10 mouse cellular contexts compared by ENCODE assay signal in the genomic region with DNA sequence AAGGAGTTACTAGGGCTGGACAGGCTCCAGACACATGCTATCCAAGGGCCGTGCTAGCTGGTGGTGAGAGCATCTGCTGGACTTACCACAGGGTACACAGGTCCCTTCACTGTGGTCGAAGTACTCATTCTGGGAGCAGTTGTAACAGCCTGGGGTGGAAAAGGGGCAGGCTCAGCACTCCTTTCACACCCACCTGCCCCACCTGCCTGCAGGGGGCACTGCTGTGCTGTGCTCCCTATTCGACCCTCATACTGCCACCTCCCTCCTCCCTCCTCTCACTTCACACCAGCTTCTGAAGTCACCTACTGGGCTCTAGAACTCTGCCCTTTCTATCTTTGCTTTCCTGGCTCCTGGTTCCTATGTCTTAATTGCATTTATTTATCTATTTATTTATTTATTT. TPM values are rescaled to one million over a fixed set of nuclear protein-coding genes. Genes with fewer than 3 reads are reported as not detected.
A peak's percentile ranks its signal among the peaks of the same experiment; 100 is the strongest.
DNase-seq lines count a peak whose midpoint lies in the region; ATAC-seq and TF ChIP-seq lines count a peak whose summit lies in the region.
"Had no signal": no experiment of that assay in that cellular context is flagged by ENCODE, and none has a peak within 500 bp of the region (broad histone marks: within the 10 kb centered on the region; RNA-seq: fewer than 3 reads in every experiment).

No protein-coding gene starts in this region.

- 38% methylated on average over 3 of the region's 3 CpGs for WGBS in heart, embryonic 12.5 days
- 45% methylated on average over 3 of the region's 3 CpGs for WGBS in lung, embryonic 14.5 days

- no peaks in the 10 kb centered on the region for H3K9me3 ChIP-seq in heart, embryonic 12.5 days (replicated peaks)
- no peaks in the 10 kb centered on the region for H3K9me3 ChIP-seq in lung, embryonic 14.5 days (ENCODE audit: low read depth, low read length)
- H3K9me3 ChIP-seq: neural tube, embryonic 12.5 days had no signal

- intact Hi-C loops in heart, postnatal 14 days (cut with DNase I): no loop called here

- no peak overlapping the region for H3K4me3 ChIP-seq in heart, embryonic 12.5 days
- H3K4me3 ChIP-seq in lung, embryonic 14.5 days (ENCODE audit: low read depth, low read length): no peak overlapping the region
- H3K4me3 ChIP-seq: neural tube, embryonic 12.5 days had no signal

- H3K4me2 ChIP-seq in heart, embryonic 12.5 days: no peak overlapping the region
- no peak overlapping the region for H3K4me2 ChIP-seq in lung, embryonic 14.5 days
- H3K4me2 ChIP-seq: neural tube, embryonic 12.5 days had no signal

- peak; percentile 54 for TF ChIP-seq CTCF in lung, embryonic 14.5 days (IDR thresholded peaks at IDR 0.05; ENCODE audit: low read depth)

- no peaks in the 10 kb centered on the region for H3K4me1 ChIP-seq in heart, embryonic 12.5 days (replicated peaks)
- no peaks in the 10 kb centered on the region for H3K4me1 ChIP-seq in lung, embryonic 14.5 days (ENCODE audit: insufficient read depth)
- H3K4me1 ChIP-seq: neural tube, embryonic 12.5 days had no signal

- H3K27me3 ChIP-seq in heart, embryonic 12.5 days (replicated peaks): no peaks in the 10 kb centered on the region
- H3K27me3 ChIP-seq in lung, embryonic 14.5 days (ENCODE audit: insufficient read depth, low read length): no peaks in the 10 kb centered on the region
- H3K27me3 ChIP-seq: neural tube, embryonic 12.5 days had no signal

- no peak for ATAC-seq in heart, embryonic 12.5 days (ENCODE audit: insufficient number of reproducible peaks, low FRiP score)
- ATAC-seq in lung, embryonic 14.5 days (ENCODE audit: insufficient read depth): no peak
- ATAC-seq in activated CD4-positive, CD25-positive, alpha-beta regulatory T cell, adult 4 months: no peak

- peak; percentile 24 to 45 for DNase-seq in heart, postnatal 14 days
- DNase-seq in B cell, adult 2 months: peak; percentile 40 to 43
- peak; percentile 12 for DNase-seq in adipocyte (ENCODE audit: low spot score)
- peak; percentile 23 for DNase-seq in lung, embryonic 14.5 days
- DNase-seq in left cerebral cortex, adult 9 months (ENCODE audit: low spot score in 2 of 2): no peak
- DNase-seq in frontal cortex, adult 2 months (ENCODE audit: extremely low spot score in 1 of 2, low spot score in 1 of 2): no peak
- DNase-seq: cerebellum, adult 8-10 months had no signal

- no peaks in the 10 kb centered on the region for H3K36me3 ChIP-seq in heart, embryonic 12.5 days
- no peaks in the 10 kb centered on the region for H3K36me3 ChIP-seq in lung, embryonic 14.5 days (ENCODE audit: insufficient read depth)
- H3K36me3 ChIP-seq: neural tube, embryonic 12.5 days had no signal

- no peak overlapping the region for H3K27ac ChIP-seq in heart, embryonic 12.5 days (ENCODE audit: poor library complexity, severe bottlenecking)
- H3K27ac ChIP-seq in lung, embryonic 14.5 days (ENCODE audit: low read depth): no peak overlapping the region
- H3K27ac ChIP-seq: neural tube, embryonic 12.5 days had no signal

- H3K9ac ChIP-seq in heart, embryonic 12.5 days: no peak overlapping the region
- H3K9ac ChIP-seq in lung, embryonic 14.5 days: no peak overlapping the region
- H3K9ac ChIP-seq: neural tube, embryonic 12.5 days had no signal

RNA-seq across cellular contexts. Expression of a gene that starts 12.0 kb away (rescaled TPM):
- total RNA-seq in heart, postnatal 14 days (2021): not detected
- 0.06 and 0.11 TPM in 2 replicates for polyA plus RNA-seq in heart, embryonic 12.5 days (2016; fragmentation: Nextera tagmentation; extraction: Ambion mirVana)
- polyA plus RNA-seq in lung, embryonic 14.5 days (2014; fragmentation: Nextera tagmentation; extraction: Ambion mirVana): 0.18 and 0.32 TPM in 2 replicates
- under 1 TPM; 0.40 to 0.54 TPM for polyA plus RNA-seq in activated CD4-positive, CD25-positive, alpha-beta regulatory T cell, adult 4 months (2017; shearing (Covaris generic))
- polyA plus RNA-seq in frontal cortex, adult 2 months (2012; rRNA removed): 0.08 TPM in 2 replicates

RNA-seq across cellular contexts. Expression of a gene that starts 47.0 kb away (rescaled TPM):
- total RNA-seq in heart, postnatal 14 days (2021): under 1 TPM; 0.10 to 0.26 TPM
- 0.31 and 0.51 TPM in 2 replicates for polyA plus RNA-seq in heart, embryonic 12.5 days (2016; fragmentation: Nextera tagmentation; extraction: Ambion mirVana)
- polyA plus RNA-seq in lung, embryonic 14.5 days (2014; fragmentation: Nextera tagmentation; extraction: Ambion mirVana): 0.09 TPM in 1 of 2 replicates, not detected in the other
- not detected for polyA plus RNA-seq in activated CD4-positive, CD25-positive, alpha-beta regulatory T cell, adult 4 months (2017; shearing (Covaris generic))
- polyA plus RNA-seq in frontal cortex, adult 2 months (2012; rRNA removed): 0.58 and 2.8 TPM in 2 replicates

Comparison
In these comparisons a context has a peak if more than half of its experiments do, and no peak if none do; other contexts are left out.
1. DNase-seq: peak in heart, postnatal 14 days (2 of 2), B cell, adult 2 months (2 of 2), adipocyte (single experiment) and lung, embryonic 14.5 days (single experiment); none in left cerebral cortex, adult 9 months (0 of 2) and frontal cortex, adult 2 months (0 of 2).